Mouse (Mus musculus): Measurements from ENCODE around the gene Rab3il1. TPM values are rescaled to one million over a fixed set of nuclear protein-coding genes. Genes with fewer than 3 reads are reported as not detected.

Gene Rab3il1
- polyA plus RNA-seq, 1 experiment = 4.1 TPM

- Histone ChIP-seq H3K27me3 (ENCODE audit: control insufficient read depth, insufficient read depth, low read length, poor library complexity, severe bottlenecking) (no peaks in the 10 kb centered on the region), H3K4me3 (ENCODE audit: low read depth, low read length) (peak overlapping the region; percentile 60), H3K27ac (ENCODE audit: insufficient read depth, low read length) (no peak overlapping the region), H3K4me1 (ENCODE audit: control insufficient read depth, insufficient read depth, low read length) (peaks cover 7% of the 10 kb centered on the region), H3K9me3 (replicated peaks; ENCODE audit: control insufficient read depth, insufficient read depth, low read length, poor library complexity, severe bottlenecking) (no peaks in the 10 kb centered on the region), H3K9ac (ENCODE audit: low read depth, poor library complexity, severe bottlenecking) (no peak overlapping the region), H3K36me3 (ENCODE audit: control insufficient read depth, insufficient read depth, low read length, poor library complexity, severe bottlenecking) (no peaks in the 10 kb centered on the region)
- TF ChIP-seq EP300 (IDR thresholded peaks at IDR 0.05; ENCODE audit: insufficient read depth, low read depth, low read length) (peak; percentile 73; the same call in 1 of the 2 replicates), CTCF (IDR thresholded peaks at IDR 0.05; ENCODE audit: low read depth, low read length) (no peak)
These were observed 17.8 kb downstream of the Rab3il1 start for GRCm38 (mm10) chr19:10019214-10019760.

- TF ChIP-seq POLR2A (IDR thresholded peaks at IDR 0.05; ENCODE audit: insufficient read depth, low read length) (no peak), EP300 (IDR thresholded peaks at IDR 0.05; ENCODE audit: insufficient read depth, low read depth, low read length) (no peak), CTCF (IDR thresholded peaks at IDR 0.05; ENCODE audit: low read depth, low read length) (no peak)
- Histone ChIP-seq H3K4me1 (ENCODE audit: control insufficient read depth, insufficient read depth, low read length) (peaks cover 3% of the 10 kb centered on the region), H3K27me3 (ENCODE audit: control insufficient read depth, insufficient read depth, low read length, poor library complexity, severe bottlenecking) (no peaks in the 10 kb centered on the region), H3K27ac (ENCODE audit: insufficient read depth, low read length) (no peak overlapping the region), H3K36me3 (ENCODE audit: control insufficient read depth, insufficient read depth, low read length, poor library complexity, severe bottlenecking) (no peaks in the 10 kb centered on the region), H3K4me3 (ENCODE audit: low read depth, low read length) (no peak overlapping the region), H3K9ac (ENCODE audit: low read depth, poor library complexity, severe bottlenecking) (no peak overlapping the region), H3K9me3 (replicated peaks; ENCODE audit: control insufficient read depth, insufficient read depth, low read length, poor library complexity, severe bottlenecking) (no peaks in the 10 kb centered on the region)
These were observed 20.5 kb downstream of the Rab3il1 start for GRCm38 (mm10) chr19:10021981-10022380.

- Histone ChIP-seq H3K27ac (ENCODE audit: insufficient read depth, low read length) (no peak overlapping the region), H3K36me3 (ENCODE audit: control insufficient read depth, insufficient read depth, low read length, poor library complexity, severe bottlenecking) (no peaks in the 10 kb centered on the region), H3K9me3 (replicated peaks; ENCODE audit: control insufficient read depth, insufficient read depth, low read length, poor library complexity, severe bottlenecking) (no peaks in the 10 kb centered on the region), H3K4me3 (ENCODE audit: low read depth, low read length) (no peak overlapping the region), H3K9ac (ENCODE audit: low read depth, poor library complexity, severe bottlenecking) (no peak overlapping the region), H3K27me3 (ENCODE audit: control insufficient read depth, insufficient read depth, low read length, poor library complexity, severe bottlenecking) (no peaks in the 10 kb centered on the region), H3K4me1 (ENCODE audit: control insufficient read depth, insufficient read depth, low read length) (peaks cover 3% of the 10 kb centered on the region)
- TF ChIP-seq POLR2A (IDR thresholded peaks at IDR 0.05; ENCODE audit: insufficient read depth, low read length) (no peak), CTCF (IDR thresholded peaks at IDR 0.05; ENCODE audit: low read depth, low read length) (peak; percentile 44)
These were observed 21.2 kb downstream of the Rab3il1 start for GRCm38 (mm10) chr19:10022414-10023303.

- Histone ChIP-seq H3K27ac (ENCODE audit: insufficient read depth, low read length) (no peak overlapping the region), H3K9me3 (replicated peaks; ENCODE audit: control insufficient read depth, insufficient read depth, low read length, poor library complexity, severe bottlenecking) (no peaks in the 10 kb centered on the region), H3K9ac (ENCODE audit: low read depth, poor library complexity, severe bottlenecking) (no peak overlapping the region), H3K4me3 (ENCODE audit: low read depth, low read length) (no peak overlapping the region), H3K27me3 (ENCODE audit: control insufficient read depth, insufficient read depth, low read length, poor library complexity, severe bottlenecking) (no peaks in the 10 kb centered on the region), H3K4me1 (ENCODE audit: control insufficient read depth, insufficient read depth, low read length) (peaks cover 3% of the 10 kb centered on the region), H3K36me3 (ENCODE audit: control insufficient read depth, insufficient read depth, low read length, poor library complexity, severe bottlenecking) (no peaks in the 10 kb centered on the region)
- no peak for TF ChIP-seq POLR2A (IDR thresholded peaks at IDR 0.05; ENCODE audit: insufficient read depth, low read length)
- no peak for TF ChIP-seq CTCF (IDR thresholded peaks at IDR 0.05; ENCODE audit: low read depth, low read length)
- no peak for TF ChIP-seq EP300 (IDR thresholded peaks at IDR 0.05; ENCODE audit: insufficient read depth, low read depth, low read length)
These were observed 21.9 kb downstream of the Rab3il1 start for GRCm38 (mm10) chr19:10023304-10023758.

DNA sequence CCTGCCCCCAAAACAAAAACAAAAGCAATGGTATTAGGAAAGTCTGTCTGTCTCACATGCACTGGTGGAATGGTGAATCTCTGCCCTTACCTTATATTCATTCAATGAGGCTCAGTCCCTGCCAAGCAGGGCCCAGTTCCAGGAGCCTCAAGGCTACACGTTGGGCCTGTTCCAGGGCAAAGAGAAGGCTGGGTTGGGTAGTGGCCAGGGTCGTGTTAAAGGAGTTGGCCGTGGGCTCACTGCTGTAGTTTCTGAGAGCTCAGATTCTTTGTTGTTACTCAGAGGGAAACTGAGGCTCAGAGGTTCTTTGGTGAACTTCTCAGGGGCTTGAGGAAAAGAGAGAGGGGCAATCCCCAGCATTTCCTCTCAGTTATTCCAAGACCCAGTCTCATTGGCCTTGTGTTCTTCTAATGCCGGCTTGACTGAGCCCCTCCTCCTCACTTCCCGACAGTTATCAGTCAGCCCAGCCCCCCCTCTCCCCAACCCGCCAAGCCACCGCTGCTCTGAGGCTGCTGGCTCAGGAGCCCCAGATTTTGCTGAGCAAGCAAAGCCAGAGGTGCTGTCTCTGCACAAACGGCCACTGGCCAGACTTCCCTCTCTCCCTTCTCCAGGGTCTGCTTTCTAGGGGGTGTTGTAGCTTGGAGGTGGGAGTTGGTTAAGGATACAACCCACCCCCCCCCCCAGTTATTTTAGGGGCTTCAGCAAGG is 23.9 kb downstream of the Rab3il1 start:
- H3K4me1 ChIP-seq (ENCODE audit: control insufficient read depth, insufficient read depth, low read length) = no peaks in the 10 kb centered on the region
- H3K9ac ChIP-seq (ENCODE audit: low read depth, poor library complexity, severe bottlenecking) = no peak overlapping the region
- H3K36me3 ChIP-seq (ENCODE audit: control insufficient read depth, insufficient read depth, low read length, poor library complexity, severe bottlenecking) = no peaks in the 10 kb centered on the region
- H3K27ac ChIP-seq (ENCODE audit: insufficient read depth, low read length) = no peak overlapping the region
- no peak for TF ChIP-seq CTCF (IDR thresholded peaks at IDR 0.05; ENCODE audit: low read depth, low read length)
- no peak for TF ChIP-seq EP300 (IDR thresholded peaks at IDR 0.05; ENCODE audit: insufficient read depth, low read depth, low read length)
- no peak for TF ChIP-seq POLR2A (IDR thresholded peaks at IDR 0.05; ENCODE audit: insufficient read depth, low read length)
- no peaks in the 10 kb centered on the region for H3K27me3 ChIP-seq (ENCODE audit: control insufficient read depth, insufficient read depth, low read length, poor library complexity, severe bottlenecking)
- no peak overlapping the region for H3K4me3 ChIP-seq (ENCODE audit: low read depth, low read length)
- no peaks in the 10 kb centered on the region for H3K9me3 ChIP-seq (replicated peaks; ENCODE audit: control insufficient read depth, insufficient read depth, low read length, poor library complexity, severe bottlenecking)

Data from ES-Bruce4 (cell line).